Mouse (Mus musculus): ENCODE results near the gene Ttll4.

DNA sequence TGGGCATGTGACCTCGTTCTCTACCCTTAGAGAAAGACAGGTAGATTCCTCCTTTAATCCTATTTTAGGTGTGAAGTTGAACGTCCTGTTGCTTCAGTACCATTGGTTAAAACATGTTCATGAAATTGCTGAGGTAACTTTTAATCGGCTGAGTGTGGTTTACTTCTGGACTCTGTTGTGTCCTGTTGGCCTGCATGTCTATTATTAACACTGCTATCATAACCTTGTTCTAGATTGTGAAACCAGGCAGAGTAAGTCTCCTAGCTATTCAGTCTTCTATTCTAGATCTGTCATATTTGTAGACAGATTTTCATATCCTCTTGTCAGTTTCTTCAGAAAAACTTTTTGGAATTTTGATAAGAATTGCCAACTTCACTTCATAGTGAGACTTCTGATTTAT is 6.8 kb downstream of the Ttll4 start:
- TF ChIP-seq POLR2A (IDR thresholded peaks at IDR 0.05; ENCODE audit: insufficient read depth, low read depth, low read length) (no peak), CTCF (IDR thresholded peaks at IDR 0.05; ENCODE audit: insufficient read depth, low read depth, low read length) (no peak)

All from olfactory bulb, adult 2 months (tissue).